Mouse (Mus musculus) urinary bladder, postnatal 14 days (tissue): Measurements from ENCODE around the gene Plp2.
"Not testable (repeated sequence)": the region's sequence is repeated elsewhere in the genome, so short reads cannot be mapped to it uniquely, and the experiment has no call there.

Experiments used
- DNase-seq: peaks from one replicate; pipeline ENCODE4 v3.0.0; 2021; ENCODE audit warnings: low spot score

Gene Plp2

GRCm38 (mm10) chrX:7670921-7671623, at the start of gene Plp2:
TSS of gene Plp2 (minus strand) at chrX:7671390.
- peak; percentile 63 for DNase-seq

- DNase-seq, result not testable (repeated sequence)
Observed at GRCm38 (mm10) chrX:7716058-7716457, 44.9 kb upstream of the Plp2 start.

GRCm38 (mm10) chrX:7714135-7714899, 43.1 kb upstream of the Plp2 start, which contains the start of gene Wdr45:
TSS of gene Wdr45 (plus strand) at chrX:7714333.
- DNase-seq, result peak; percentile 92

GRCm38 (mm10) chrX:7713764-7714134, 42.6 kb upstream of the Plp2 start:
- DNase-seq, result not testable (repeated sequence)

DNA sequence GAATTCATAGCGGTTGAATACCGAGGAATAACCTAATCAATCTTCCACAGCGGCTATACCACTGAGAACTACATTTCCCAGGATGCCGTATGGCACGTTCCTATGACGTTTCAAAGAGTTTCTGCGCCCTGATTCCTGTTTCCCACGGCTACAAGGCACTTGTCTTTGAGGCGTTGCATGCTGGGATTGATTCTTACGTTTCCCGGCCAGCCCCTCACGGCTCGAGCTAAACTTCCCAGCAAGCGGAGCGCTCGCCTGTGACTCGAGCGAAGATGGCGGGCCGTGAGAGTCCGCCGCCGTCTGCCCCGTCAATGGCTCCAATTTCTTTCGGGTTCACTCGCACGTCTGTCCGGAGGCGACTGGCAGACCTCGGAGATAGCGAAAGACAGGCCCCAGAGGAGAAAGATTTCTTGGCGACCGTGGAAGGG, 25.8 kb upstream of the Plp2 start, which contains the start of gene Gpkow:
Gpkow (plus strand) TSS at position 178 of the 428 bp plus-strand sequence.
- DNase-seq, result peak; percentile 79

- no peak for DNase-seq
Observed at GRCm38 (mm10) chrX:7696520-7696919, 25.3 kb upstream of the Plp2 start.

DNA sequence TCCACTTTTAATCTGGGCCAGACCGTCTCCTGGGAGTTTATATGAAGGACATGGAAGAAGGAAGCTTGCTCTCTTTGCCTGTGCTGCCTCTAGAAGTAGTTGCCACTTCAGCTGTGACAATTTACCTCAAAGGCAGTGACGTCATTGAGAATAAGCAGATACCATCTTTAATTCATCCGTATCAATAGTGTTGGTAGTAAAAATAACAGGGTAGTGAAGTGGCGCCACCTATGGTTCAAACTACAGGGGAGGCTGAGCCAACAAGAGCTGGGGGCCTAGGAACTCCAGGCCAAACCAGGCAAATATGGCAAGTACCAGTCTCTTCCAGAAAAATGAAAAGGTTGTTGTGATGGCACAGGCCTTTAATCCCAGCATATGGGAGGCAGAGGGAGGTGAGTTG, 21.7 kb upstream of the Plp2 start:
- no peak for DNase-seq

GRCm38 (mm10) chrX:7690486-7690885, 19.3 kb upstream of the Plp2 start:
- DNase-seq, result no peak

- DNase-seq, result no peak
Observed at GRCm38 (mm10) chrX:7688321-7688720, 17.1 kb upstream of the Plp2 start.

- no peak for DNase-seq
Observed at GRCm38 (mm10) chrX:7680864-7681263, 9.7 kb upstream of the Plp2 start, which contains the start of gene Magix. TSS of gene Magix (minus strand) at chrX:7681251.

- DNase-seq, result no peak
Observed at GRCm38 (mm10) chrX:7680057-7680412, 8.8 kb upstream of the Plp2 start.

- peak; percentile 87 for DNase-seq
Observed at GRCm38 (mm10) chrX:7679405-7680056, 8.3 kb upstream of the Plp2 start.

DNA sequence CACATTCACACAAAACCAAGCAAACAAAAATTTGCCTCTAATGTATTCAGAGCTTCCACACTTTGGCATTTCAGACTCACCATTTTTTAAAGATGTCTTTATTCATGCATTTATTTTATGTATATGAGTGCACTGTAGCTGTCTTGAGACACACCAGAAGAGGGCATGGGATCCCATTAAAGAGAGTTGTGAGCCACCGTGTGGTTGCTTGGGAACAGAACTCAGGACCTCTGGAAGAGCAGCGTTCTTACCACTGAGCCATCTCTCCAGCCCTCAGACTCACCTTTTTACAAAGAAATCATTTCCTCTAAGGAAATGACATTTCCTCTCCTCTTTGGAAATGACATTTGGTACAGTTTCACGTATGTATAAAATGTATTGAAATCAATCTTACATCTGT, 7.8 kb upstream of the Plp2 start:
- no peak for DNase-seq

- DNase-seq, result no peak
Observed at GRCm38 (mm10) chrX:7675001-7675380, 3.8 kb upstream of the Plp2 start.

- peak; percentile 34 for DNase-seq
Observed at GRCm38 (mm10) chrX:7674284-7675000, 3.3 kb upstream of the Plp2 start.

DNA sequence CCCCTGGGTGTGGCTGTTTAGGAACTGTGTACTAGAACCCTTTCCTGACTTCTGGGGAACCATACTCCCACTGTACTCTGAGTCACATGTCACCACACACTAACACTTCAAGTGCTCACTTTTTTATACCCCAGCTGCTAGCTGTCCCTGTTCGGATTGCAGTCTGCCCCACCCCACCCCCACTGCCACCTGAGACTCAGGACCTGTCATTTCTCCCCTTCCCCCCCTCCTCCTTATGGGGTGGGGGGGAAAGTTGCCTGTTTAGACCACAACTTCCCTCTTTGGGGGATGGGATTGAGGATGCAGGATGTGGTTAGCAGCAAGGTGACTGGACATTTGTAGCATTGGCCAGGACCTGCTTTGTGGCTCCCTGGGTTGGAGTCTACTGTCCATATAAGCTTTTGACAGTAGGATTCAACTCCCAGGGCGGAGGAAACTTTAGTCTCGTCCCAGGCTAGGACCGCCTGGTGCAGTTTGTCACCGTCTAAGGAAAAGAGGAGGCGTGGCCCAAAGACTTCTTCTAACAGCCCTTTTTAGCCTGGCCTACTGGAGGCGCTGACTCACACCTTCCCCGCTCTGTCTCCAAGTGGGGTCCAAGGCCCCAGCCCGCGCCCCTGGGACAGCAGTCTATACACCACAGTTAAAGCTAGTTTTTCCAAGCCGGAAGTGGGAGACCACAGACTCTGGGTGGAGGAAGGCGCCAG, 2.5 kb upstream of the Plp2 start:
- DNase-seq, result peak; percentile 43

GRCm38 (mm10) chrX:7672739-7673138, 1.5 kb upstream of the Plp2 start:
- peak; percentile 32 for DNase-seq

DNA sequence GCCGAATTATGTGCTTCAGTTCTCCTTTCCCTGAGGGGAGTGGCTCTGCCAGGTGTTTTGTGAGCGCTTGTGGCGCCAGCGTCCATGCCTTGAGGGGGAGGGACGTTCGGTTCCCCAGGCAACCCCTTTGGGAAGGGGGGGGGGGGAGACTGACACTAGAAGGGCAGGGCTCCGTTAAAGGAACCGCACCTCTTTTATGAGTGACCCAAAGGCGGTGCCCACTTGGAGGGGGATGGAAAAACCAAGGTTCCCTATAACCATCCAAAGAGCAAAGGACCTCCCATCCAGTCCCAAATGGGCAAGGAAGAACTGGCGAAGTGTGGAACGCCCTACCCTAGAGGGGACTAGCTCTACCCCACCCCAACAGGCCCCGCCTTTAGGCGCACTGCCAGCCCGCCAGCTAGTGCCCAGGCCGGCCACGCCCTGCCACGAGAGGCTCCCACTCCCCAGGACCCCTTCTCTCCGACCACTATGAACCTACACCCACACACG, 754 bp downstream of the Plp2 start:
- peak; percentile 80 for DNase-seq

- no peak for DNase-seq
Observed at GRCm38 (mm10) chrX:7665739-7666502, 5.3 kb downstream of the Plp2 start.

GRCm38 (mm10) chrX:7664791-7665190, 6.4 kb downstream of the Plp2 start:
- no peak for DNase-seq

DNA sequence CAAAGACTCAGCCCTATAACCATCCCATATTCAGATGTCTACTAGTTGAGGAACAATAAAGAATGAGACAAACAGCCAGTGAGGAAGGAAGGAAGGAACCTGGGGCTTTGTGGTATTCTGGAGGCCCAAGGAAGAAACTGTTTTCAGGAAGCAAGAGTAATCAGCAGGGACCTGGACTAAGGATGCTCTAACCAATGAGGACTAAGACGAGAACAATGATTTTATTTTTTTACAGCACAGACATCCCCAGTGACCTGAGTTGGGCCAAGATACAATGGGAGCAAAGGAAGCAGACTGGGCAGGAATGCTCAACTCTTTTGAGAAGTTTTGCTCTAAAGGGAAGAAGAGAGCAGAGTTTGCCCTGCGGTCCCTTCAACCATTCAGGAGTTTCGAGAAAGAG, 8.3 kb downstream of the Plp2 start:
- no peak for DNase-seq
